Mouse (Mus musculus) cerebellum, adult 9-11 months (tissue): ENCODE results near the gene E2f2.

Experiments
- DNase-seq: peaks from one replicate; pipeline ENCODE4 v3.0.0; 2022

E2f2 gene

GRCm38 (mm10) chr4:136172011-136172541 lies at the start of gene E2f2:
Gene E2f2, plus strand, starts transcription at chr4:136172394.
- no peak for DNase-seq

GRCm38 (mm10) chr4:136123111-136123791 lies 48.9 kb upstream of the E2f2 start:
- no peak for DNase-seq

GRCm38 (mm10) chr4:136123792-136124161 lies 48.4 kb upstream of the E2f2 start:
- no peak for DNase-seq

- no peak for DNase-seq
Measured at GRCm38 (mm10) chr4:136124581-136124980, 47.6 kb upstream of the E2f2 start.

GRCm38 (mm10) chr4:136125458-136125857 lies 46.7 kb upstream of the E2f2 start:
- DNase-seq = no peak

GRCm38 (mm10) chr4:136126019-136126418 lies 46.2 kb upstream of the E2f2 start:
- no peak for DNase-seq

GRCm38 (mm10) chr4:136127670-136128069 lies 44.5 kb upstream of the E2f2 start:
- DNase-seq = no peak

- DNase-seq = no peak
Measured at GRCm38 (mm10) chr4:136129842-136130241, 42.4 kb upstream of the E2f2 start.

GRCm38 (mm10) chr4:136133801-136134200 lies 38.4 kb upstream of the E2f2 start:
- no peak for DNase-seq

- DNase-seq = no peak
Measured at GRCm38 (mm10) chr4:136134418-136134977, 37.7 kb upstream of the E2f2 start.

GRCm38 (mm10) chr4:136134978-136135873 lies 37.0 kb upstream of the E2f2 start:
- no peak for DNase-seq

- no peak for DNase-seq
Measured at GRCm38 (mm10) chr4:136135874-136136728, 36.1 kb upstream of the E2f2 start.

GRCm38 (mm10) chr4:136139326-136140110 lies 32.7 kb upstream of the E2f2 start:
- no peak for DNase-seq

GRCm38 (mm10) chr4:136140327-136141250 lies 31.6 kb upstream of the E2f2 start:
- peak; percentile 54 for DNase-seq

- no peak for DNase-seq
Measured at GRCm38 (mm10) chr4:136142267-136143192, 29.7 kb upstream of the E2f2 start.

GRCm38 (mm10) chr4:136143193-136143976 lies 28.8 kb upstream of the E2f2 start, which contains the start of gene Id3:
Gene Id3, plus strand, starts transcription at chr4:136143497.
- no peak for DNase-seq

- DNase-seq = no peak
Measured at GRCm38 (mm10) chr4:136144126-136144926, 27.9 kb upstream of the E2f2 start.

- no peak for DNase-seq
Measured at GRCm38 (mm10) chr4:136144927-136145292, 27.3 kb upstream of the E2f2 start.
